Comparison of ENCODE assay signal across 27 mouse cellular contexts in the genomic region with DNA sequence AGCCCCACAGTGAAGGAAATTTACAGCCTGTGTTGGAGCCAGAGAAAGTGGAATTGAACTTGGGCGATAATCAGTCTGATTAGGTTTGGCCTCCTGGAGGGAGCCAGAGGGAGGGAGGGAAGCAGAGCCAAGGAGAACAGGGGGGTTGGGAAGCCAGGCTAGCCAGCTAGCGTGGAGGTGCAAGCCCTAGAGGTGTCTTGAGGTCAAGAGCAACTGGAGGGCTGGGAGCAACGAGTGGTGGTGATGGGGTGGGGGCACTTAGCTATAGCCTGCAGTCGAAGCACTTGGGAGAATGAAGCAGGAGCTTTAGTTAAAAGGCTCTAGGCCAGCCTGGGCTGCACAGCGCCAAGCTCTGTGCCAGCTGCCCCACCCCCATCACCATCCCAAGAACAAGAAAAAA. TPM values are rescaled to one million over a fixed set of nuclear protein-coding genes. Genes with fewer than 3 reads are reported as not detected.
DNase-seq lines count a peak whose midpoint lies in the region; ATAC-seq and TF ChIP-seq lines count a peak whose summit lies in the region.
"Had no signal": no experiment of that assay in that cellular context is flagged by ENCODE, and none has a peak within 500 bp of the region (broad histone marks: within the 10 kb centered on the region; RNA-seq: fewer than 3 reads in every experiment).

No protein-coding gene starts in this region.

- 33% methylated on average over 5 of the region's 5 CpGs for WGBS in hindbrain, embryonic 13.5 days
- 32% methylated on average over 5 of the region's 5 CpGs for WGBS in hindbrain, embryonic 14.5 days
- WGBS in limb, embryonic 13.5 days: 13% methylated on average over 5 of the region's 5 CpGs
- 15% methylated on average over 5 of the region's 5 CpGs for WGBS in limb, embryonic 10.5 days
- 21% methylated on average over 5 of the region's 5 CpGs for WGBS in kidney, postnatal 0 days
- 26% methylated on average over 5 of the region's 5 CpGs for WGBS in neural tube, embryonic 15.5 days

- H3K4me2 ChIP-seq in hindbrain, embryonic 13.5 days: no peak overlapping the region
- no peak overlapping the region for H3K4me2 ChIP-seq in hindbrain, embryonic 14.5 days (replicated peaks)
- H3K4me2 ChIP-seq in limb, embryonic 13.5 days (replicated peaks): no peak overlapping the region
- H3K4me2 ChIP-seq in kidney, postnatal 0 days (ENCODE audit: low read length): no peak overlapping the region
- no peak overlapping the region for H3K4me2 ChIP-seq in neural tube, embryonic 15.5 days
- H3K4me2 ChIP-seq: embryonic facial prominence, embryonic 13.5 days; forebrain, embryonic 15.5 days; heart, embryonic 13.5 days; hindbrain, embryonic 12.5 days; midbrain, embryonic 15.5 days had no signal

- H3K27ac ChIP-seq in hindbrain, embryonic 13.5 days: 0 out of 2 replicates have a peak overlapping the region, but pooled peaks have one; percentile 25
- H3K27ac ChIP-seq in hindbrain, embryonic 14.5 days: no peak overlapping the region
- H3K27ac ChIP-seq in limb, embryonic 13.5 days: no peak overlapping the region
- no peak overlapping the region for H3K27ac ChIP-seq in limb, embryonic 10.5 days
- H3K27ac ChIP-seq in kidney, postnatal 0 days: no peak overlapping the region; the same call in 1 of the 2 replicates
- no peak overlapping the region for H3K27ac ChIP-seq in neural tube, embryonic 15.5 days (replicated peaks)
- H3K27ac ChIP-seq: embryonic facial prominence, embryonic 13.5 days; forebrain, embryonic 15.5 days; heart, embryonic 13.5 days; hindbrain, embryonic 12.5 days; midbrain, embryonic 15.5 days had no signal

- no peak for DNase-seq in hindbrain, embryonic 14.5 days (ENCODE audit: low spot score)
- no peak for DNase-seq in limb, embryonic 10.5 days (ENCODE audit: low spot score)
- no peak for DNase-seq in kidney, postnatal 0 days (ENCODE audit: low spot score)
- DNase-seq in frontal cortex, postnatal 10 days (ENCODE audit: low spot score in 2 of 2): no peak
- DNase-seq: adrenal gland, adult 2 months; cerebellum, adult 11-12 months; cerebellum, postnatal 14 days; gastrocnemius, postnatal 25 days; heart, adult 18-20 months; heart, postnatal 14 days; left cerebral cortex, postnatal 4 days; lung, postnatal 4 days; retina, postnatal 1 day; right cerebral cortex, postnatal 25 days; spleen, adult 18-20 months had no signal

- no peak overlapping the region for H3K9ac ChIP-seq in hindbrain, embryonic 13.5 days
- no peak overlapping the region for H3K9ac ChIP-seq in hindbrain, embryonic 14.5 days
- H3K9ac ChIP-seq in limb, embryonic 13.5 days: peak overlapping the region; percentile 45; the same call in 1 of the 2 replicates
- no peak overlapping the region for H3K9ac ChIP-seq in kidney, postnatal 0 days (ENCODE audit: low read depth, low read length)
- no peak overlapping the region for H3K9ac ChIP-seq in neural tube, embryonic 15.5 days (replicated peaks)
- H3K9ac ChIP-seq: embryonic facial prominence, embryonic 13.5 days; forebrain, embryonic 15.5 days; heart, embryonic 13.5 days; hindbrain, embryonic 12.5 days; midbrain, embryonic 15.5 days had no signal

- H3K4me3 ChIP-seq in hindbrain, embryonic 13.5 days: no peak overlapping the region
- no peak overlapping the region for H3K4me3 ChIP-seq in hindbrain, embryonic 14.5 days (replicated peaks; ENCODE audit: low read length)
- no peak overlapping the region for H3K4me3 ChIP-seq in limb, embryonic 13.5 days
- no peak overlapping the region for H3K4me3 ChIP-seq in limb, embryonic 10.5 days
- H3K4me3 ChIP-seq in kidney, postnatal 0 days (replicated peaks; ENCODE audit: low read depth, low read length): no peak overlapping the region
- H3K4me3 ChIP-seq in neural tube, embryonic 15.5 days (replicated peaks): no peak overlapping the region
- H3K4me3 ChIP-seq: embryonic facial prominence, embryonic 13.5 days; forebrain, embryonic 15.5 days; heart, embryonic 13.5 days; hindbrain, embryonic 12.5 days; midbrain, embryonic 15.5 days had no signal

- H3K4me1 ChIP-seq in hindbrain, embryonic 13.5 days (replicated peaks): peaks cover 7% of the 10 kb centered on the region
- H3K4me1 ChIP-seq in hindbrain, embryonic 14.5 days (replicated peaks; ENCODE audit: control insufficient read depth, insufficient read depth, low read length): no peaks in the 10 kb centered on the region
- H3K4me1 ChIP-seq in limb, embryonic 13.5 days: peaks cover 9% of the 10 kb centered on the region
- H3K4me1 ChIP-seq in limb, embryonic 10.5 days: peaks cover 13% of the 10 kb centered on the region
- H3K4me1 ChIP-seq in kidney, postnatal 0 days (replicated peaks; ENCODE audit: insufficient read depth, low read length): no peaks in the 10 kb centered on the region
- peaks cover 8% of the 10 kb centered on the region for H3K4me1 ChIP-seq in neural tube, embryonic 15.5 days
- H3K4me1 ChIP-seq: midbrain, embryonic 15.5 days had no signal

- no peak for TF ChIP-seq CTCF in kidney, postnatal 0 days (IDR thresholded peaks at IDR 0.05; ENCODE audit: low read depth)

- ATAC-seq in hindbrain, embryonic 13.5 days (ENCODE audit: low FRiP score): no peak
- ATAC-seq in hindbrain, embryonic 14.5 days (ENCODE audit: low FRiP score): no peak
- no peak for ATAC-seq in limb, embryonic 13.5 days (ENCODE audit: low FRiP score, low read depth)
- peak; percentile 22; the same call in 1 of the 2 replicates for ATAC-seq in kidney, postnatal 0 days (replicated peaks; ENCODE audit: low FRiP score, low read depth)
- peak; percentile 21; the same call in 1 of the 2 replicates for ATAC-seq in neural tube, embryonic 15.5 days (ENCODE audit: low FRiP score)
- ATAC-seq: CD4-positive, CD25-positive, alpha-beta regulatory T cell, adult 4 months; forebrain, embryonic 15.5 days; midbrain, embryonic 15.5 days; Patski had no signal

- 0 out of 2 replicates have a peak, but pooled peaks cover 7% of the 10 kb centered on the region for H3K27me3 ChIP-seq in hindbrain, embryonic 13.5 days
- no peaks in the 10 kb centered on the region for H3K27me3 ChIP-seq in hindbrain, embryonic 14.5 days (ENCODE audit: control insufficient read depth, insufficient read depth, low read length)
- no peaks in the 10 kb centered on the region for H3K27me3 ChIP-seq in limb, embryonic 13.5 days
- H3K27me3 ChIP-seq in limb, embryonic 10.5 days (ENCODE audit: low read depth, poor library complexity, severe bottlenecking): no peaks in the 10 kb centered on the region
- no peaks in the 10 kb centered on the region for H3K27me3 ChIP-seq in kidney, postnatal 0 days (ENCODE audit: insufficient read depth, low read length)
- H3K27me3 ChIP-seq in neural tube, embryonic 15.5 days (replicated peaks): no peaks in the 10 kb centered on the region
- H3K27me3 ChIP-seq: embryonic facial prominence, embryonic 13.5 days; forebrain, embryonic 15.5 days; midbrain, embryonic 15.5 days; Patski had no signal

- no peaks in the 10 kb centered on the region for H3K36me3 ChIP-seq in hindbrain, embryonic 13.5 days
- H3K36me3 ChIP-seq in hindbrain, embryonic 14.5 days (replicated peaks; ENCODE audit: control insufficient read depth, insufficient read depth): no peaks in the 10 kb centered on the region
- no peaks in the 10 kb centered on the region for H3K36me3 ChIP-seq in limb, embryonic 13.5 days
- H3K36me3 ChIP-seq in limb, embryonic 10.5 days: no peaks in the 10 kb centered on the region
- H3K36me3 ChIP-seq in kidney, postnatal 0 days (ENCODE audit: insufficient read depth, low read length): no peaks in the 10 kb centered on the region
- H3K36me3 ChIP-seq in neural tube, embryonic 15.5 days: no peaks in the 10 kb centered on the region
- H3K36me3 ChIP-seq: embryonic facial prominence, embryonic 13.5 days; forebrain, embryonic 15.5 days; heart, embryonic 13.5 days; hindbrain, embryonic 12.5 days; midbrain, embryonic 15.5 days had no signal

- no peaks in the 10 kb centered on the region for H3K9me3 ChIP-seq in hindbrain, embryonic 13.5 days
- no peaks in the 10 kb centered on the region for H3K9me3 ChIP-seq in hindbrain, embryonic 14.5 days (ENCODE audit: control insufficient read depth, low read length)
- no peaks in the 10 kb centered on the region for H3K9me3 ChIP-seq in limb, embryonic 13.5 days
- H3K9me3 ChIP-seq in limb, embryonic 10.5 days (replicated peaks): no peaks in the 10 kb centered on the region
- no peaks in the 10 kb centered on the region for H3K9me3 ChIP-seq in kidney, postnatal 0 days (replicated peaks; ENCODE audit: low read length)
- H3K9me3 ChIP-seq in neural tube, embryonic 15.5 days (replicated peaks): no peaks in the 10 kb centered on the region
- H3K9me3 ChIP-seq: embryonic facial prominence, embryonic 13.5 days; forebrain, embryonic 15.5 days; heart, embryonic 13.5 days; hindbrain, embryonic 12.5 days; midbrain, embryonic 15.5 days had no signal

RNA-seq across cellular contexts. Expression of gene Trim56, which starts 13.3 kb away (rescaled TPM):
- polyA plus RNA-seq in hindbrain, embryonic 13.5 days (2015; fragmentation: Nextera tagmentation; extraction: Ambion mirVana): 2.4 and 2.8 TPM in 2 replicates
- 3.3 and 3.9 TPM in 2 replicates for polyA plus RNA-seq in hindbrain, embryonic 14.5 days (2014; fragmentation: Nextera tagmentation; extraction: Ambion mirVana)
- polyA plus RNA-seq in limb, embryonic 13.5 days (2015; fragmentation: Nextera tagmentation; extraction: Ambion mirVana): 6.9 and 7.5 TPM in 2 replicates
- polyA plus RNA-seq in limb, embryonic 10.5 days (2016; fragmentation: Nextera tagmentation; extraction: Ambion mirVana): 5.6 and 7.0 TPM in 2 replicates
- 7.9 and 9.2 TPM in 2 replicates for polyA plus RNA-seq in kidney, postnatal 0 days (2015; fragmentation: Nextera tagmentation; extraction: Ambion mirVana)
- polyA plus RNA-seq in neural tube, embryonic 15.5 days (2015; fragmentation: Nextera tagmentation; extraction: Ambion mirVana): 2.4 and 5.4 TPM in 2 replicates

RNA-seq across cellular contexts. Expression of gene Muc3, which starts 19.8 kb away (rescaled TPM):
- not detected in 2 replicates for polyA plus RNA-seq in hindbrain, embryonic 13.5 days (2015; fragmentation: Nextera tagmentation; extraction: Ambion mirVana)
- polyA plus RNA-seq in hindbrain, embryonic 14.5 days (2014; fragmentation: Nextera tagmentation; extraction: Ambion mirVana): not detected in 2 replicates
- polyA plus RNA-seq in limb, embryonic 13.5 days (2015; fragmentation: Nextera tagmentation; extraction: Ambion mirVana): not detected in 2 replicates
- not detected in 2 replicates for polyA plus RNA-seq in limb, embryonic 10.5 days (2016; fragmentation: Nextera tagmentation; extraction: Ambion mirVana)
- polyA plus RNA-seq in kidney, postnatal 0 days (2015; fragmentation: Nextera tagmentation; extraction: Ambion mirVana): 0.24 TPM in 2 replicates
- 0.34 TPM in 1 of 2 replicates, not detected in the other for polyA plus RNA-seq in neural tube, embryonic 15.5 days (2015; fragmentation: Nextera tagmentation; extraction: Ambion mirVana)
- polyA plus RNA-seq: adrenal gland, adult 2 months; CD4-positive, CD25-positive, alpha-beta regulatory T cell, adult 4 months; embryonic facial prominence, embryonic 13.5 days; forebrain, embryonic 15.5 days; hindbrain, embryonic 12.5 days; liver, embryonic 16.5 days; lung, embryonic 16.5 days; midbrain, embryonic 15.5 days; Patski had no signal

RNA-seq across cellular contexts. Expression of gene Serpine1, which starts 57.2 kb away (rescaled TPM):
- 0.06 and 0.16 TPM in 2 replicates for polyA plus RNA-seq in hindbrain, embryonic 13.5 days (2015; fragmentation: Nextera tagmentation; extraction: Ambion mirVana)
- 0.25 TPM in 2 replicates for polyA plus RNA-seq in hindbrain, embryonic 14.5 days (2014; fragmentation: Nextera tagmentation; extraction: Ambion mirVana)
- 0.28 and 0.83 TPM in 2 replicates for polyA plus RNA-seq in limb, embryonic 13.5 days (2015; fragmentation: Nextera tagmentation; extraction: Ambion mirVana)
- polyA plus RNA-seq in limb, embryonic 10.5 days (2016; fragmentation: Nextera tagmentation; extraction: Ambion mirVana): 0.36 and 0.39 TPM in 2 replicates
- 0.05 and 0.13 TPM in 2 replicates for polyA plus RNA-seq in kidney, postnatal 0 days (2015; fragmentation: Nextera tagmentation; extraction: Ambion mirVana)
- polyA plus RNA-seq in neural tube, embryonic 15.5 days (2015; fragmentation: Nextera tagmentation; extraction: Ambion mirVana): 0.23 and 0.26 TPM in 2 replicates

Comparison
In these comparisons a context has a peak if more than half of its experiments do, and no peak if none do; other contexts are left out.
1. ATAC-seq: peak in kidney, postnatal 0 days (single experiment) and neural tube, embryonic 15.5 days (single experiment); none in hindbrain, embryonic 13.5 days (single experiment), hindbrain, embryonic 14.5 days (single experiment) and limb, embryonic 13.5 days (single experiment).